Mouse (Mus musculus) kidney, adult 8-10 months (tissue): Measurements from ENCODE around the gene Draxin.
"Not testable (repeated sequence)": the region's sequence is repeated elsewhere in the genome, so short reads cannot be mapped to it uniquely, and the experiment has no call there.

ENCODE experiments used
- DNase-seq, 2 experiments: peaks; one replicate each; pipeline ENCODE4 v3.0.0; 2022

Draxin gene

GRCm38 (mm10) chr4:148054961-148055695 is 75.4 kb downstream of the Draxin start:
- no peak for DNase-seq

GRCm38 (mm10) chr4:148053417-148053920 is 77.0 kb downstream of the Draxin start:
- DNase-seq = no peak

- no peak for DNase-seq
These were observed 77.5 kb downstream of the Draxin start for GRCm38 (mm10) chr4:148052976-148053375.

- no peak for DNase-seq
These were observed 78.6 kb downstream of the Draxin start for GRCm38 (mm10) chr4:148051886-148052285.

- no peak for DNase-seq
These were observed 79.3 kb downstream of the Draxin start for GRCm38 (mm10) chr4:148051046-148051776.

- DNase-seq = not testable (repeated sequence)
These were observed 80.0 kb downstream of the Draxin start for GRCm38 (mm10) chr4:148050396-148050914.
